Mouse (Mus musculus) testis, adult 2 months (tissue): ENCODE measurements around the gene Olr1. TPM values are rescaled to one million over a fixed set of nuclear protein-coding genes. Genes with fewer than 3 reads are reported as not detected.

Source experiments
- H3K27ac ChIP-seq: fragments of 200-500 bp; 2 replicates; pipeline ENCODE4 v1.5.1; 2012; ENCODE audit warnings: low read depth, low read length; ENCODE audit not compliant: control insufficient read depth, insufficient read depth
- H3K27me3 ChIP-seq: fragments of 200-500 bp; 2 replicates; pipeline ENCODE4 v1.6.1; 2012; ENCODE audit warnings: mild to moderate bottlenecking, low read length, moderate library complexity; ENCODE audit not compliant: control insufficient read depth, insufficient read depth
- H3K36me3 ChIP-seq: fragments of 200-500 bp; 2 replicates; pipeline ENCODE4 v1.6.1; 2012; ENCODE audit warnings: mild to moderate bottlenecking, low read length; ENCODE audit not compliant: control insufficient read depth, insufficient read depth
- H3K4me1 ChIP-seq: fragments of 200-500 bp; 2 replicates; pipeline ENCODE4 v1.6.1; 2012; ENCODE audit warnings: low read length; ENCODE audit not compliant: control insufficient read depth, insufficient read depth
- H3K4me3 ChIP-seq: fragments of 200-500 bp; 2 replicates; pipeline ENCODE4 v1.5.1; 2012; ENCODE audit warnings: low read depth, mild to moderate bottlenecking, low read length, moderate library complexity, mixed read lengths; ENCODE audit not compliant: control insufficient read depth
- CTCF ChIP-seq: fragments of 200-500 bp; IDR thresholded peaks from 2 replicates; pipeline ENCODE4 v1.5.1; 2012; ENCODE audit warnings: low read depth, mild to moderate bottlenecking, inconsistent platforms, low read length, moderate library complexity; ENCODE audit not compliant: control insufficient read depth, insufficient read depth, insufficient replicate concordance
- POLR2A ChIP-seq: fragments of 200-500 bp; IDR thresholded peaks from 2 replicates; pipeline ENCODE4 v1.6.1; 2012; ENCODE audit warnings: low read depth, mild to moderate bottlenecking, inconsistent platforms, low read length, moderate library complexity; ENCODE audit not compliant: control insufficient read depth
- polyA plus RNA-seq: library from polyadenylated mRNA; depleted of rRNA; stranded (reverse); fragments of >200 nt; gene quantifications from 2 replicates; pipeline ENCODE4 v1.2.3, GENCODE M21; 2012

Gene Olr1
- polyA plus RNA-seq, 1 experiment = 0.12 TPM

- TF ChIP-seq CTCF (no peak), POLR2A (no peak)
- H3K27ac ChIP-seq = no peak overlapping the region
- peaks cover under 1% of the 10 kb centered on the region; the same call in 1 of the 2 replicates for H3K4me1 ChIP-seq
- no peak overlapping the region for H3K4me3 ChIP-seq
- H3K27me3 ChIP-seq = no peaks in the 10 kb centered on the region
- no peaks in the 10 kb centered on the region for H3K36me3 ChIP-seq
Measured at GRCm38 (mm10) chr6:129527416-129527815, 20.5 kb upstream of the Olr1 start.

- H3K27ac ChIP-seq = no peak overlapping the region
- no peaks in the 10 kb centered on the region for H3K4me1 ChIP-seq
- TF ChIP-seq POLR2A (no peak), CTCF (no peak)
- no peaks in the 10 kb centered on the region for H3K36me3 ChIP-seq
- H3K27me3 ChIP-seq = no peaks in the 10 kb centered on the region
- H3K4me3 ChIP-seq = no peak overlapping the region
Measured at GRCm38 (mm10) chr6:129526069-129526468, 19.1 kb upstream of the Olr1 start.

GRCm38 (mm10) chr6:129517752-129518408 is 10.9 kb upstream of the Olr1 start:
- no peaks in the 10 kb centered on the region for H3K36me3 ChIP-seq
- H3K4me1 ChIP-seq = peaks cover 3% of the 10 kb centered on the region; the same call in 1 of the 2 replicates
- no peaks in the 10 kb centered on the region for H3K27me3 ChIP-seq
- no peak for TF ChIP-seq POLR2A
- TF ChIP-seq CTCF = no peak
- no peak overlapping the region for H3K4me3 ChIP-seq
- no peak overlapping the region for H3K27ac ChIP-seq

GRCm38 (mm10) chr6:129516388-129516787 is 9.4 kb upstream of the Olr1 start:
- H3K27me3 ChIP-seq = no peaks in the 10 kb centered on the region
- H3K4me1 ChIP-seq = peaks cover 3% of the 10 kb centered on the region; the same call in 1 of the 2 replicates
- no peaks in the 10 kb centered on the region for H3K36me3 ChIP-seq
- no peak overlapping the region for H3K27ac ChIP-seq
- H3K4me3 ChIP-seq = no peak overlapping the region
- no peak for TF ChIP-seq CTCF

- no peak overlapping the region for H3K27ac ChIP-seq
- H3K4me3 ChIP-seq = no peak overlapping the region
- TF ChIP-seq POLR2A (no peak), CTCF (no peak)
- no peaks in the 10 kb centered on the region for H3K36me3 ChIP-seq
- H3K4me1 ChIP-seq = peaks cover 3% of the 10 kb centered on the region; the same call in 1 of the 2 replicates
- no peaks in the 10 kb centered on the region for H3K27me3 ChIP-seq
Measured at GRCm38 (mm10) chr6:129515068-129515467, 8.1 kb upstream of the Olr1 start.

GRCm38 (mm10) chr6:129514376-129514775 is 7.4 kb upstream of the Olr1 start:
- H3K4me3 ChIP-seq = no peak overlapping the region
- peaks cover 3% of the 10 kb centered on the region; the same call in 1 of the 2 replicates for H3K4me1 ChIP-seq
- TF ChIP-seq CTCF (no peak), POLR2A (no peak)
- H3K27ac ChIP-seq = no peak overlapping the region
- H3K36me3 ChIP-seq = no peaks in the 10 kb centered on the region
- no peaks in the 10 kb centered on the region for H3K27me3 ChIP-seq

- no peak for TF ChIP-seq CTCF
- no peak for TF ChIP-seq POLR2A
- Histone ChIP-seq H3K27ac (no peak overlapping the region), H3K27me3 (no peaks in the 10 kb centered on the region), H3K4me1 (peaks cover 3% of the 10 kb centered on the region; the same call in 1 of the 2 replicates), H3K4me3 (no peak overlapping the region), H3K36me3 (no peaks in the 10 kb centered on the region)
Measured at GRCm38 (mm10) chr6:129513409-129513808, 6.4 kb upstream of the Olr1 start.
